Mouse (Mus musculus) heart, embryonic 14.5 days (tissue): ENCODE results near the gene Ell3. TPM values are rescaled to one million over a fixed set of nuclear protein-coding genes. Genes with fewer than 3 reads are reported as not detected.
A peak's percentile ranks its signal among the peaks of the same experiment; 100 is the strongest.

Source experiments
- ATAC-seq: fragments of 200-750 bp; cut with Nextera tagmentation; 2 replicates; pipeline ENCODE4 v1.8.0; 2017; ENCODE audit warnings: low read depth, moderate TSS enrichment; ENCODE audit not compliant: insufficient number of reproducible peaks, insufficient read depth, low FRiP score
- H3K27ac ChIP-seq, 2 experiments: fragments of 200-500 bp in 1 of 2; fragments of 300-500 bp in 1 of 2; sonication (generic) in 1 of 2; replicated peaks in 1 of 2; 2 replicates each; pipeline ENCODE4 v1.5.1; 2012 to 2014; ENCODE audit warnings: low read depth in 2 of 2, low read length in 2 of 2, control low read depth in 1 of 2, mild to moderate bottlenecking in 1 of 2, mixed read lengths in 1 of 2; ENCODE audit not compliant: control insufficient read depth in 1 of 2, insufficient read depth in 1 of 2
- H3K27me3 ChIP-seq: fragments of 300-500 bp; sonication (generic); 2 replicates; pipeline ENCODE4 v1.6.1; 2014; ENCODE audit warnings: mild to moderate bottlenecking, low read length, control low read depth; ENCODE audit not compliant: control insufficient read depth, insufficient read depth
- H3K36me3 ChIP-seq: fragments of 300-500 bp; sonication (generic); 2 replicates; pipeline ENCODE4 v1.6.1; 2014; ENCODE audit warnings: mild to moderate bottlenecking, control low read depth, low read length, mixed read lengths; ENCODE audit not compliant: control insufficient read depth, insufficient read depth
- H3K4me1 ChIP-seq, 2 experiments: fragments of 200-500 bp in 1 of 2; fragments of 300-500 bp in 1 of 2; sonication (generic) in 1 of 2; 2 replicates each; pipeline ENCODE4 v1.6.1; 2012 to 2014; ENCODE audit warnings: low read length in 2 of 2, control low read depth in 1 of 2, mixed read lengths in 1 of 2; ENCODE audit not compliant: control insufficient read depth in 2 of 2, insufficient read depth in 2 of 2
- H3K4me2 ChIP-seq: fragments of 300-500 bp; sonication (generic); 2 replicates; pipeline ENCODE4 v1.6.1; 2014; ENCODE audit warnings: mild to moderate bottlenecking, low read length
- H3K4me3 ChIP-seq, 2 experiments: fragments of 200-500 bp in 1 of 2; fragments of 300-500 bp in 1 of 2; sonication (generic) in 1 of 2; 2 replicates each; pipeline ENCODE4 v1.5.1; 2012 to 2014; ENCODE audit warnings: low read length in 2 of 2, mild to moderate bottlenecking in 2 of 2, control low read depth in 1 of 2, low read depth in 1 of 2, moderate library complexity in 1 of 2; ENCODE audit not compliant: control insufficient read depth in 1 of 2, insufficient read depth in 1 of 2
- H3K9ac ChIP-seq: fragments of 300-500 bp; sonication (generic); 2 replicates; pipeline ENCODE4 v1.6.1; 2014; ENCODE audit warnings: mild to moderate bottlenecking, low read length
- H3K9me3 ChIP-seq: fragments of 300-500 bp; sonication (generic); 2 replicates; pipeline ENCODE4 v1.6.1; 2016; ENCODE audit warnings: low read length, control low read depth; ENCODE audit not compliant: control insufficient read depth
- WGBS: fragments of 180-500 bp; shearing (Covaris S2); extraction: QIAGEN DNeasy Blood & Tissue Kit; methylation state at CpG from one replicate; pipeline ENCODE4 v1.1.7; 2014; 5-methylcytosine and 5-hydroxymethylcytosine counted together
- polyA plus RNA-seq: library from polyadenylated mRNA; unstranded; fragments of >200 nt; fragmentation: Nextera tagmentation; extraction: Ambion mirVana; gene quantifications from 2 replicates; pipeline ENCODE4 v1.2.1, GENCODE M21; 2014

Gene Ell3
- polyA plus RNA-seq, 1 experiment from 2014 or later: 0.77 TPM

- Histone ChIP-seq H3K9me3 (no peaks in the 10 kb centered on the region), H3K27me3 (no peaks in the 10 kb centered on the region), H3K4me3 (no peak overlapping the region), H3K4me2 (no peak overlapping the region), H3K27ac (no peak overlapping the region), H3K36me3 (peaks cover 100% of the 10 kb centered on the region), H3K9ac (no peak overlapping the region), H3K4me1 (no peaks in the 10 kb centered on the region)
- WGBS: 94% methylated on average over 1 of the region's 1 CpGs
- ATAC-seq: no peak
These were observed 9.2 kb downstream of the Ell3 start for GRCm38 (mm10) chr2:121434854-121435253.

- WGBS: 87% methylated on average over 2 of the region's 2 CpGs
These were observed 18.2 kb downstream of the Ell3 start for GRCm38 (mm10) chr2:121425890-121426289.

DNA sequence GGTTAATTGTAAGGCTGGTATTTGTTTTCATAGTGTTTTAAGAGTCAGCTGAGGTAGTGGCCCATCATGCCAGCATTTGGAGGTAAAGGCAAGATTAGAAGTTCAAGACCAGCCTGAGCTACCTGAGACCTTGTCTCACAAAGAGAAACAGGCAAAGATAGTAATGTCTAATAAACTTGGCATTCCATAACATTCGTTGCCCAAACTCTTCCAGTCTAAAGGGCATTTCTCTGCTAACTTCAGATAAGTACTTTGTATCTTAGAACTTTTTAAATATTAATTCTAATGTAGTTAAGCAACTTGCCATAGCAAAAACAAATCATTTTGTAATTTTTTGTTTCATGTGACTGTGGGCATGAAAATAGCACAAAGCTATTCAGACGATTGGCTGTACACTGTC, 20.9 kb downstream of the Ell3 start:
- H3K9me3 ChIP-seq: no peaks in the 10 kb centered on the region
- H3K27ac ChIP-seq: no peak overlapping the region
- no peaks in the 10 kb centered on the region for H3K27me3 ChIP-seq
- H3K4me1 ChIP-seq: no peaks in the 10 kb centered on the region
- no peak overlapping the region for H3K4me3 ChIP-seq
- peaks cover 92% of the 10 kb centered on the region for H3K36me3 ChIP-seq
- H3K4me2 ChIP-seq: no peak overlapping the region
- H3K9ac ChIP-seq: no peak overlapping the region
- ATAC-seq: no peak
- 89% methylated on average over 2 of the region's 2 CpGs for WGBS

More at GRCm38 (mm10) chr2:121425890-121426289, 18.2 kb downstream of the Ell3 start:
- Histone ChIP-seq H3K27me3 (no peaks in the 10 kb centered on the region), H3K9ac (no peak overlapping the region), H3K36me3 (peaks cover 98% of the 10 kb centered on the region), H3K27ac (no peak overlapping the region), H3K4me3 (no peak overlapping the region), H3K4me2 (no peak overlapping the region), H3K9me3 (no peaks in the 10 kb centered on the region), H3K4me1 (no peaks in the 10 kb centered on the region)
- ATAC-seq: no peak

DNA sequence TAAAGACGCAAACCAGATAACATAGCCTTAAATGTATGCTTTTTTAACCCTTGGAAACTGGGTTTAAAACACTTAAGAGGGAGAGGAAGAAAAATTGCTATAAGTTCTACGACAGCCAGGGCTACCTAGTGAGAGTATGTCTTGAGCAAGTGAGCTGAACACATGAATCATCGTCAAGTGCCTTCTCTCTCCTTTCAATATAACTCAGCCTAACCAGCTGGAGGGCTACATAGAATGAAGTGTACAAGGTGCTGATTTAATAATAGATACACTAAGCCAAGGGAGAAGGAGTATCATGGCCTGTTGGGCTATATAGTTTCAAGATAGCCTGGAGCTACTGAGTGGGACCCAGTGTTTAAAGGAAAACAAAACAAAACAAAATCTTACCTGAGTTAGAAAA, 25.6 kb downstream of the Ell3 start:
- Histone ChIP-seq H3K27ac (no peak overlapping the region), H3K4me3 (no peak overlapping the region), H3K36me3 (peaks cover 73% of the 10 kb centered on the region), H3K27me3 (no peaks in the 10 kb centered on the region), H3K4me2 (no peak overlapping the region), H3K4me1 (peaks cover 3 to 23% of the 10 kb centered on the region in 2 experiments), H3K9me3 (no peaks in the 10 kb centered on the region), H3K9ac (no peak overlapping the region)
- ATAC-seq: no peak
- WGBS: 86% methylated on average over 3 of the region's 3 CpGs

DNA sequence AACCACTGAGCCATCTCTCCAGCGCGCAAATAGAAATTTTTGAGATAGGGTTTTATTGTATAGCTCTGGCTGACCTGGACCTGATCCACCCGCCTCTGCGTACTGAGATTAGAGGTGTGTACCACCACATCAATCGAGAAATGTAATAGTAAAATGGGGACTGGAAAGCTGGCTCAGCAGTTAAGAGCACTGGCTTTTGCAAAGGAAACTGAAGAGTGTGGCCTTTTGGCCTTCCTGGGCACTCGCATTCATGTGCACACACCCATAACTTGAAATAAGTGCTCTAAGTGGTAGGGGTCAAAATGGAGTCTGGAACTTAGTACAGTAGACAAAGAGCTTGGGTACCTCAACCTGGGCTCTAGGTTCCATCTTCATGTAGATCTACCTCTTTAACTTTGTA, 27.7 kb downstream of the Ell3 start:
- H3K4me1 ChIP-seq: peaks cover 4 to 23% of the 10 kb centered on the region in 2 experiments
- peak overlapping the region; percentile 73 for H3K4me2 ChIP-seq
- WGBS: 82% methylated on average over 6 of the region's 6 CpGs
- 0 out of 2 replicates have a peak overlapping the region, but pooled peaks have one; percentile 100 for H3K9ac ChIP-seq
- H3K4me3 ChIP-seq: peak overlapping the region in 1 of 2 experiments; percentile 11; a peak in 2 of 4 replicates
- peaks cover 54% of the 10 kb centered on the region for H3K36me3 ChIP-seq
- no peaks in the 10 kb centered on the region for H3K27me3 ChIP-seq
- no peak for ATAC-seq
- H3K9me3 ChIP-seq: no peaks in the 10 kb centered on the region
- H3K27ac ChIP-seq: no peak overlapping the region

DNA sequence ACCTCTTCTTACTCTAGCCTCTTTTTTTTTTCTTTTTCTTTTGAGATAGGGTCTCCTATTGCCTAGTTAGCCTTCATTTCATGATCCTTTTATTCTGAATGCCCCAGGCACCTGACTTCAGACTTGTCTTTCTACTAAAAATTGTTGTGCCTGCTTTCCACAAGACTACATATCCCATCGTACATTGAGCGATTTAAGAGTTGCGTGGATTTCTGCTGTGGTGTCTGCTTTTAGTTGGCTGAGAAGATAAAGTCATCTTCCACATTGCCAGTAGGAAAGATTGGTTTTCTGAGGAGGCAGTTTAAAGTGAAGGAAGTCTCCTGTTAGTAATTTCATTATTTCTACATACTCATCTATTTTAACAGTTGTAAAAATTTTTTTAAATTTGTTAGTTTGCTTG, 28.5 kb downstream of the Ell3 start:
- Histone ChIP-seq H3K9ac (peak overlapping the region; percentile 100), H3K36me3 (peaks cover 46% of the 10 kb centered on the region)
- no peak for ATAC-seq

GRCm38 (mm10) chr2:121415103-121415502, 29.0 kb downstream of the Ell3 start:
- no peak for ATAC-seq
- Histone ChIP-seq H3K27me3 (no peaks in the 10 kb centered on the region), H3K36me3 (peaks cover 44% of the 10 kb centered on the region), H3K4me1 (peaks cover 4 to 23% of the 10 kb centered on the region in 2 experiments), H3K4me2 (peak overlapping the region; percentile 73), H3K27ac (0 out of 4 replicates have a peak overlapping the region, but pooled peaks of 1 of the 2 experiments have one; percentile 8), H3K9ac (peak overlapping the region; percentile 100), H3K4me3 (peak overlapping the region in 1 of 2 experiments; percentile 100; a peak in 3 of 4 replicates), H3K9me3 (no peaks in the 10 kb centered on the region)
- 30% methylated on average over 3 of the region's 3 CpGs for WGBS

More for the DNA sequence above, 28.5 kb downstream of the Ell3 start:
- Histone ChIP-seq H3K4me2 (peak overlapping the region; percentile 73), H3K9me3 (no peaks in the 10 kb centered on the region), H3K4me3 (peak overlapping the region in 1 of 2 experiments; percentile 100; a peak in 2 of 4 replicates), H3K27ac (no peak overlapping the region), H3K4me1 (peaks cover 4 to 23% of the 10 kb centered on the region in 2 experiments), H3K27me3 (no peaks in the 10 kb centered on the region)
- WGBS: 62% methylated on average over 3 of the region's 3 CpGs

DNA sequence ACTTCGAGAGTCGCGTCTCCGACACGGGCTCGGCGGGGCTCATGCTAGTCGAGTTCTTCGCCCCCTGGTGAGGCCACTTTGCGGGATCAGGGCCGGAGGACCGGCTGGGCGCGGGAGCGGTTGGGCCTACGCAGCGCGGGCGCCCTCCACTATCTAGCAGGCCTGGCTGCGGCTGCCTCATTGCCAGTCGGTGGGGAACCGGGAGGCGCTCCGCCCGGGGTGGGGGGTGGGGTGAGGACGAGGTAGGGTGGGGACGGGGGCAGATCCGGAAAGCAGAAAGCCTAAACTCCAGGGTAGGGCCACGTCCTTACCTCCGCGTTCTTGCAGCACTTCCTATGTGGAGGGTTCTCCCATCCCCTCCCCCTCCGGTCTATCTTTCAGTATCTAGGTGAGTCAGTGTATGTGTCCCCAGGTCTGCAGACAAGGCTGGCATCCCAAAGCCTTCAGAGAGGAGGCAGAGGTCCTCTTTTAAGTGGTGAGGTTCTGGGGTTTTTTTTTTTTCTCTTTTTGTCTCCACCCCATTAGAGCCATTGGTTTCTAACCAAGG, 29.9 kb downstream of the Ell3 start:
- no peaks in the 10 kb centered on the region for H3K9me3 ChIP-seq
- peak overlapping the region; percentile 67 to 100 for H3K4me3 ChIP-seq
- ATAC-seq: peak; percentile 38
- whole genome bisulfite sequencing: under 1% methylated on average over 32 of the region's 32 CpGs
- peaks cover 38% of the 10 kb centered on the region for H3K36me3 ChIP-seq
- no peaks in the 10 kb centered on the region for H3K27me3 ChIP-seq
- peak overlapping the region; percentile 88 to 99 for H3K27ac ChIP-seq
- peaks cover 4 to 23% of the 10 kb centered on the region in 2 experiments for H3K4me1 ChIP-seq
- peak overlapping the region; percentile 100 for H3K9ac ChIP-seq
- H3K4me2 ChIP-seq: peak overlapping the region; percentile 73
